Mouse (Mus musculus) activated CD4-positive, CD25-positive, alpha-beta regulatory T cell (primary cell): ENCODE measurements around the gene Tnik. TPM values are rescaled to one million over a fixed set of nuclear protein-coding genes. Genes with fewer than 3 reads are reported as not detected.

Experiments
- polyA plus RNA-seq, 2 experiments: library from polyadenylated mRNA; unstranded; fragments of 100-300 nt; shearing (Covaris generic); gene quantifications; one replicate each; pipeline ENCODE4 v1.2.1; 2017

Tnik gene
- polyA plus RNA-seq, result 100 to 1,000 TPM; 103 to 104 TPM

GRCm38 (mm10) chr3:28263002-28263947, at the start of gene Tnik:
Gene Tnik, plus strand, starts transcription at chr3:28263214.

GRCm38 (mm10) chr3:28697797-28698196, 434.8 kb downstream of the Tnik start, which contains the start of gene Slc2a2:
Gene Slc2a2, plus strand, starts transcription at chr3:28697903.

